In the genomic region with DNA sequence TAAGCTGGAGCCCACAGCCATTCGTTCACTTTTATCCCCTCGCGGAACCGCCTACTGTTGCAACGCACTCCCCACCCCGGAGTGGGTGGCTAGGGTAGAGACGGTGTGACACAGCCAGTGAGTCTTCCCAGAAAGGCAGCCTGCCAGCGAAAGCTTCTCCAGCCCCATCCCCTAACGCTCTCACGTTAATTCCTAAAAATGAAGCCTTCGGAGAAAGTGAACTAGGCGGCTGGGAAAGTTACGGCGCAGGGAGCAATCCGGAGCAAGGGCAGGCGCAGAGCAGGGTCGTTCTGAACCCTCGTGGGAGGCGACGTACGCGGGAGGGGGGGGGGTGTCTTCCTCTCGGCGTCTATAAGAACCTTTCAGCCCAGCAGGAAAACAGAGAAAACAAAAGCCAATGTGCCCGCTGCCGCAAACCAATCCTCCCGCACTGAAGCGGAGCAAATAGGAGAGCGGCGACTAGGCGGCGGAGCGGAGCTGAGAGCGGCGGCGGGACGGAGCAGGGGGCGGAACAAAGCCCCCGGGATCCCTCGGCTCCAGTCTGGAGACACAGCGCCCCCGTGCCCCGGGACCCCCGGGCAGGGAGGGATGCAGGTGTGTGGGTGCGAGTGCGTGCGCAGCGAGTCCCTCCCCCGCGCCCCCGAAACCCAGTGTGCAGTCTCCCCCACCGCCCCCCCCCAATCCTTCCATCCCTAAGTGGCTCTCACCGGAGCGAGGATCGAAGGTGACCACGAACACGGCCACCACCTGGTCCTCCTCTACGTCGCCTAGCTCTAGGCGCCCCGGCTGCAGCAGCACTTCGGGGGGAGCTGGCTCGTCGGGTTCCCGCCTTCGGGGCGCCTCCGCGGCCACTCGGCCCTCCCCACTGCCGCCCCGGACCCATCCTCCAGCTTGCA, we compare ENCODE assay signal across 1 mouse cellular context.
A peak's percentile ranks its signal among the peaks of the same experiment; 100 is the strongest.
TF ChIP-seq lines count a peak whose summit lies in the region.

No protein-coding gene starts in this region.

TF ChIP-seq in MEL, 35 proteins besides CTCF, POLR2A, EP300 and RAD21:
- TF ChIP-seq MEF2A (IDR thresholded peaks at IDR 0.05; ENCODE audit: extremely low read depth, insufficient replicate concordance, low read depth, low read length, poor library complexity, severe bottlenecking) = no peak
- 0 out of 2 replicates have a peak, but pooled peaks have one; percentile 23 for TF ChIP-seq SIN3A (IDR thresholded peaks at IDR 0.05; ENCODE audit: low read length)
TF ChIP-seq in MEL: peak in this region for 1.
